Mouse (Mus musculus): Measurements from ENCODE around the gene Copb2.
A peak's percentile ranks its signal among the peaks of the same experiment; 100 is the strongest.

Copb2 gene

DNA sequence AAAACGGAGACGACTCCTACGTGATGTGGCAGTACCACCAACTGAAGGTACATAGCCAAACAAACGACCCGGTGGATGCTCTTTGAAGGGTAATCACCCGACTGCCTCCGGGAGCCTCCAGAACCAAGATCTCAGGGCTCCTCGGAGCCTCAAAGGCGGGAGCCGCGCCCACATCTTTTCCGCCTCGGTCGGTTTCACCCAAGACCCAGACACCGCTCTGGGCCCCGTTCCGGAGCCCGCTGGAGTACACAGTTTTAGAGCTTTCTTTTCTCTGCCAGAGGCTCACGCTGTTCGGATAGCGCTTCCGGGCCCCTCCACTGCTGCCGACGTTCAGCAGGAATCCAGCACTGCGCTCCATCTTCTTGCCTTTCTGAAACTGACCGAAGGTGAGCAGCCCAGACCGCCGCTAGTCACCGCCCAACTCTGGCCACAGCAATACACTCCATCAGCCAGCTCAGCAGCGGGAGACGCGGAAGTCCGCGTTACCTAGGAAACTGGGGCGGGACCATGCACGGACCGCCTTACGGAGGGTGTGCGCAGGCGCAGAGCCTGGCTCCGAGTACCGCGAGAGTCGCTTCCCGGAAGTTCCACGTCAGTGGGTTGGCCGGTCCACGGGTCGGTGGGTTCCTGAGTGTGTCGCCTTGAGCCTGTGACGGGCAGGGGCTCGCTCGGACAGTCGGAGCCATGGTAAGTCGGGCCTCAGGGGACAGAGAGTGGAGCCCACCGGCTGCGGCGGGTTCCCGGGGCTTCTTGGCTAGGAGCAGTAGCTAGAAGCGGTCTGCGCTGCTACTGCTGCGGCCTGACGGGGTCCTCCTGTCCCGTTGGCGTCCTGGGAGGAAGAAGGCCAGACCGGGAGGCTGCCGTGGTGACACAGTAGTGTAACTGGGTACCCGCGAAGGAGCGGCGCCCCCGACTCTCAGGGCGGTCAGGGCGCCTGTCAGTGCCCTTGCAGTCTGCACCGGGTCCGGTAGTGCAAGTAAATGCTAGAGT is at the start of gene Copb2:
Gene Copb2, plus strand, starts transcription at position 585 of the 990 bp plus-strand sequence.
- peak; percentile 97 for DNase-seq (ENCODE audit: low read depth, low spot score)

DNA sequence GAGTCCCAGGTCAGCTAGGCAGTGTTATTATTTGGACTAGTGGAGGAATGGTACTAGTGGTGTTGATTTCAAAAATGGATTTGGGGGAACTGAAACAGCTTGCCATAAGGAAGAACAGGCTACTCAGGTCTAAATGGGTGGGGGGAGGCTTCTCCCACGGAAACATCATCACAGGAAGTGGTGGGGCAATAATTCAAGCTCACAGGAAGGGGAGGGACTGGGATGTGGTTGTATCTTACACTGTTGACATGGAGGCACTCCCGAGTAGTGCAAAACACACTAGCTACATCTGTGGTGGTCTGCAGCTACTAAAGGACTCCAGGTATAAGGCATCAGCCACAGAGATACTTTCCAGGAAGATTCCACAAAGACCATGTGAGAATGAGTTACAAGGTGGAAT is 39.6 kb upstream of the Copb2 start:
- DNase-seq (ENCODE audit: low read depth, low spot score): no peak

DNA sequence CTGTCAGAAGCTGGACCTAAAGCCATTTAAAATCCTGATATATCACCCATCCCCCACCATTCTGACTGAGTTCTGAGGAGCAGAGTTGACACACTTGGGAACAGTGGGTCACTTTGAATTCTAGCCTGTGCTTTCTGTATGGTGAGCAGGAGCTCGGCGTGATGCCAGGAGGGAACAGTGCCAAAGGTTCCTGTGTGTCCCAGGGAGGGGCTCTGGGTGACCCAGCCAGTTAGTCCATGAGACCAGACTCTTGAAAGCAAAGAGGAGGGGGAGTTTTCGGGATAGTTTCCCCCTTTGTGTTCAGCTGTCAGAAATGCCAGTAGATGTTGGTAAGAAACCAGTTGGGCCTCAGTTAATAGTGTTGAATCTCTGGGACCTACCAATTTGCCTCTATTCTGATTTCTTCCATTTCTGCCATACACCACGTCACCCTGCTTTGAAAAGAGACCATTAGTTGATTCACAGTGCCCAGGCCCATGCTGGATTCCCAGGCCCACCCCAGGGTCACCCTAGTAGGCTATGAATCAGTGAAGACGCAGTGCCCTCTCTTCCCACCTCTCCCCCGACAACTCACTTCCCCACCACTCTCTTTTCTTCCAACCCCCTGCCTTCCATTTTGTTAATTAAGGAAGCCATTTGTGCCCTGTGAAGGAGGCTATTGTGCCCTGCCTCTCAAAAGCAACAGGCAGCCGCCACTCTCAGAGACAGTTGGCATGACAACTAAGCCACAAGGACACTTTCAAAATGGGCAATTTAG is 38.6 kb upstream of the Copb2 start:
- DNase-seq (ENCODE audit: low read depth, low spot score): no peak

DNA sequence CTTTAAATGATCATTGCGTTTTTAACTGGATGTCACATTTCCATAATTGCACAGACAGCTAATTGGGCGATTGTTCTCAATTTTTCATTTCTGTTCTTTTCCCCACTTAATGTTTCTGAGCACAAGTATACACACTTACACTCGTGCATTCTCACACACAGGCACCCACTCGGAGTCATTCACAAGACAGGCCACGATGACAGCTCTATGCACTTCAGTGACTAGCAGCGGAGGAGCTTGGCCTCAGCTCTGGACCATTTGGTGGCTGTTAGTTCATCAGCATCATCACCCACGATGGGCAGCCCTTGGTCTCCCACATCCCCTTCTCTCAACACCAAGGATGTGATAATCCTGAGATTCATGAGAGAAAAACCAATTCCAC is 38.0 kb upstream of the Copb2 start:
- no peak for DNase-seq (ENCODE audit: low read depth, low spot score)

DNA sequence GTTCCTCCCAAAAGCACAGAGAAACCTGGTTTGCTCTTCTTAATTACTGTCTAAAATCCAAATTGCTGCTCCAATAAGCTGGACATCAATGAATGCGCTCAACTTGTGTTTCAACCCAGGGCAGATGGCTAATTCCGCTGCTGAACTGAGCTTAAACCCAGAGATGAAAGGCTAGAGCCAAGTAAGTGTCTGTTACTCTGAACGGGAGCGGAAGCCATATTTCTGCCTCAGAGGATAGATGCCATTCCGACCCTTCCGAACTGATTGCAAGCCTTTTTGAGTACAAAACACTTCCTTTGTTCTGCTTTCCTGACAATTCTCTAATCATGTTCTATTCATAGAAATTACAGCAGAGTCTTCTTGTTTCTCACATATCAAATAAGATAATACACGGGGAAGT is 36.3 kb upstream of the Copb2 start:
- DNase-seq (ENCODE audit: low read depth, low spot score): no peak

DNA sequence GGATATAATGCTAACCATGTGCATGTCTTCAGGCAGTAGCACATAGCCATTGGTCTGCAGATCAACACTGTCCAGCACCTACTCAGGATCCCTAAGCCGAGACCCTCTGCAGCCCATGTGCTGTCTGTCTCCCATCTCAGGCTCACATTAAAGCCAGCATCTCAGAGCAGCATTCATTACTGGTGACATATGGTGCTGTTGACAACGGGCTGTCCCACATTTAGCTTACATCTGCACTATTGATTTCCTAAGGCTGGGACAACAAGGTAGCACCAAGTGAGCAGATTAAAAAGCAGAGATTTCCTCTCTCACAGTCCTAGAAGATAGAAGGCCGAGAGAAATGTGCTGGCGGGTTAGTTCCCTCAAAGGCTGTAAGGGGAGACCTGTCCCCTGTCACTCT is 33.7 kb upstream of the Copb2 start:
- DNase-seq (ENCODE audit: low read depth, low spot score): no peak

DNA sequence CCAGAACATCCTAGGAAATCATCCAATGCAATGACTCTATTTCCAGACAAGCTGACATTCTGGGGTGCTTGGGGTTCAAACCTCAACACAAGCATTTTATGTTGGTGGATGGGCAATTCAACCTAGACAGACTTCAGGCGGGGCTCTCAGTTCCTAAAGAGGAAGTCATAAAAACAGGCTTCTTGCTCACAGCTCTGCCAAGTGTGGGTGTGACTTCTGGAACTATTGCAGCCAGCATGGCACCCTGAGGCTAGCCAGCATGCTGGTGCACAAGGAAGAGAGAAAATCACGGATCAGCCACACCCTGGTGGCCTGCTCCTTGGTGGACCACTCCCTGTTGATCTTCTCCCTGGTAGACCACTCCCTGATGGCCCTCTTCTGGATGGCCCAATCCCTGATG is 32.5 kb upstream of the Copb2 start:
- DNase-seq (ENCODE audit: low read depth, low spot score): no peak

DNA sequence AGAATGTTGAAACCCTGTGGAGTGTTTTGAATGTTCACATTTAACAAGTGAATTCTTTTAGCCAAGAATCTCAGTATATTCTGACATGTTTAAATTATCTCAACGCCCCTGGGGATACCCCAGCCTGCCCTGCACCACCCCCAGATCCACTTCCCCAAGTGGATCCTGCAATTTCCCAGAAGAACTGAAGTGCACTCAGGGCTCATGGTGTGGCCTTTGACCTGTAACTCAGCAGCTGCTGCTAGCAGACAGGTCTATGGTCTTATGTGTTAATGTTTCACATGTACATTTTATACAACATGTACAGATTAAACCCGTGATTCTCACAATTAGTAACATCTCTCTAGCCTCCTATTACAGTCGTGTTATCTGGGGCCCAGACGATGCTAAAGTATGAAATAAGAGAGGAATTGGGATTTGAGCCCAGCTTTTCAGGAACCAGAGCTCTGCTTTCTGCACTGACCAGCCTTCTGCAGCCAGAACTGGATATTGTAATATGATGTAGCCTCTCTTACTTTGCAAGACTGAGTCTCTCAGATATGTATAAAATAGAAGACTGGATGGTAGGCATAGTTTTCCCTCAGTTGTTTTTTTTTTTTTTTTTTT is 28.7 kb upstream of the Copb2 start:
- no peak for DNase-seq (ENCODE audit: low read depth, low spot score)

DNA sequence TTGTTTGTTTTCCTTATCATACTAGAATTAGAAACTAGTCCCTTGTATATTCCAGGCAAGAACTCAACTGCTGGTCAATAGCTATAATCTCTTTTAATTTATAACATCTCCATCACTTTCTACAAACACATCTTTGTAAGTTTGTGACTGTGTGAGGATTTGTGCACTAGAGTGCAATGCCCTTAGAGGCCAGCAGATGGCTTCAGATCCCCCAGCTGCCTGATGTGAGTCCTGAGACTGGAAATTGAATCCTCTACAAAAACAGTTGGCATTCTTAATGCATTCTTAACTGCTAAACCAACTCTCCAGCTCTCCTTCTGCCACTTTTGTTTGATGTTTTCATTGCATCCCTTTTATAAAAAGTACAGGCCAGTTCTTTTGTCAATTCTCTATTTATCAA is 27.8 kb upstream of the Copb2 start:
- DNase-seq (ENCODE audit: low read depth, low spot score): peak; percentile 22

DNA sequence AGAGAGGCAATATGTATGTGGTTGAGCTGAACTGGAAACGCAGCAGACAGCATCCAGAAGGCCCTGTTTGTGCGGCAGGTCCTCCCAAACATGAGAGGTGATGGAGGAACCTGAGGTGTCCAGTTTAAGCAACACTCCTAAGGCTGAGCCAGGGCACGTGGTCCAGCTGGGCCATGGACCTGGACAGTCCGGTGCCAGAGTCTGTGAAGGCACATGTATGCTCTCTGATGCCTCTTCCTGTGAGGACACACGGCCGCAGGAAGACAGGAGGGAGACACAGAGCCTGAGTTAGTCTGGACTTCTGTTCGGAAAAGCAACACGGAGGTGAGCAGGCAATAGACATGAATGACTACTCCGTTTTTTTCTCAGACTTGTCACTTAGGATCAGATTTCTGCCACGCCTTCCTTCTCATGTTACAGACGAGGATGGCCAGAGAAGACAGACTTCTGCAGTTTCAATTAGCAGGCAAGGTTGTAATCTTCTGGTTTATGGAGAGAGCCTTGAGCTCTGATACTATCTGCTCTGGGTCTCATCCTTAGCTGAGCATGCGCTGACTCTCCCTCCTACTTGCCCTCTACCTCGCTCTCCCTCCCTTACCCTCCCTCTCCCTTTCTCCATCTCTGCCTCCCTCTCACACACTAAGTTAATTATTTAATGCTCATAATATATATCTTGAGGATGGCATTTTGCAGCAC is 25.4 kb upstream of the Copb2 start:
- DNase-seq (ENCODE audit: low read depth, low spot score): no peak

DNA sequence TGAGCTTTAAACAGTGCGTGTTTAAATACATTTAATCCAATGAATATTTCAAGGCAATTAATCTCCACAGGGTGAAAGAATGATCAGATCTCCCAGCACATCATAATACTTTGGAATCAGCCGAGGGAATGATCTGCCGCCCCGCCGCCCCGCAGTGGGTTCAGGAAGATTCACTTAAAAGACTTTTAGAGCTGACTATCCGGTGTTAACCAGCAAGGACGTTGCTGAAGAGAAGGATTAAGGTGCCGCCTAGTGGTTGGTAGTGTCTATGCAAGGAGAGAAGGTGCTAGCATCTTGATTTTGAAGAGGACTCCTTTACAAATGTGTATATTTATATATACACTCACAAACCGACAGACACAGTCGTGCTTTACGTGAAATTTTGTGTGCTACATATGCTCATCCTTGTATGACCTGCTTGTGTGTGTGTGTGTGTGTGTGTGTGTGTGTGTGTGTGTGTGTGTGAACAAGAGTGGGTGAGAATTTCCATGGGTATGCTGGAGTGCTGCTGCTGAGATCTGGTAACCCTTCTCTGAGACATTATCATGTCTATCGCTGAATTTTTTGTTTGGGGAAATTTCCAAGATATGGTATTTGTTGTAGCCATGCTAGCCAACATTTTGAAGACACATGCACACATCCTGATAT is 24.7 kb upstream of the Copb2 start:
- DNase-seq (ENCODE audit: low read depth, low spot score): peak; percentile 60

DNA sequence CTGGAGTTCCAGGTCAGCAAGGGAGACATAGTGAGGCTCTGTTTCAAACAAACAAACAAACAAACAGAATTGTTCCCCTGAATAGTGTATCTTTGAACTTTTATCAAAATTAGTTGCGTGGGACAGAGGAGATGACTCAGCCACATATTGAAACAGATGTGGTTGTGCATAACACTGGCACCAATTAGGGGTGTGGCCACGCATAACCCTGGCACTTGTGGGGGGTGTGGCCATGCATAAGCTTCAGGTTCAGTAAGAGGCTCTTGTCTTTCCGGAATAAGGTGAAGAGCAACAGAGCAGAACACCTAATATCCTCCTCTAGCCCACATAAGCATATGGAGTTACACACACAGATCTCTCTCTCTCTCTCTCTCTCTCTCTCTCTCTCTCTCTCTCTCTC is 19.5 kb upstream of the Copb2 start:
- peak; percentile 24 for DNase-seq (ENCODE audit: low read depth, low spot score)

DNA sequence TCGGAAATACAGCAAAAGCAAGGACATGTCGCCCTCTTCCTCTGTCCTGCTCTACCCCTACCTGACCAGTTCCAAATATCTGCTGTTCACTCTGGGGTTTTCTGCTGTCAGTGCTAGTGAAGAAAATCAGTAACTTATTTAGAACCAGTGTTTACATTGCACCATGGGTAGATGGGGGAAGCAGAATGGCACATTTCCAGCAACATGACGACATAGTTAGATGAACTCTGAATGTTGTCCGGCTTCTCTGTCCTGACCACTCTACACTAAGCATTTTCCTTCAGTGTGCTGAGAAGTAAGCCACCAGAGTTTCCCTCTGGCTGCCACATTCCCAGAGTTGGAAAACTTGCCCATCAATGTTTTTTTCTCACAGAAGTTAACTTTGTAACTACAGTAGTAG is 20.3 kb downstream of the Copb2 start:
- no peak for DNase-seq (ENCODE audit: low read depth, low spot score)

DNA sequence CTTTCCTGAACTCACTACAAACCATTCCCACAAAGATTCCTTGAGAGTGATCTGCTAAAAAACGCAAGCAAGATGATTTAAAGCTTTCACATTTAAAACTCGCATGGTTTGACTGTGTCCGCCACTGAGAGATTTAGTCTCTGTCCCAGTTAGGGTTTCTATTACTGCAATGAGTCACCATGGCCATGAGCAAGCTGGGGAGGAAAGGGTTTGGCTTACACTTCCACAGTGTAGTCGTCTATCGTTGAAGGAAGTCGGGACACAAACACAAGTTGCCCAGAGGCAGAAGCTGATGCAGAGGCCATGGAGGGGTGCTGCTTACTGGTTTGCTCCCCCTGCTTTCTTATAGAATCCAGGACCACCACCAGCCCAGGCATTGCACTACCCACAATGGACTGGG is 36.6 kb downstream of the Copb2 start:
- DNase-seq (ENCODE audit: low read depth, low spot score): no peak

DNA sequence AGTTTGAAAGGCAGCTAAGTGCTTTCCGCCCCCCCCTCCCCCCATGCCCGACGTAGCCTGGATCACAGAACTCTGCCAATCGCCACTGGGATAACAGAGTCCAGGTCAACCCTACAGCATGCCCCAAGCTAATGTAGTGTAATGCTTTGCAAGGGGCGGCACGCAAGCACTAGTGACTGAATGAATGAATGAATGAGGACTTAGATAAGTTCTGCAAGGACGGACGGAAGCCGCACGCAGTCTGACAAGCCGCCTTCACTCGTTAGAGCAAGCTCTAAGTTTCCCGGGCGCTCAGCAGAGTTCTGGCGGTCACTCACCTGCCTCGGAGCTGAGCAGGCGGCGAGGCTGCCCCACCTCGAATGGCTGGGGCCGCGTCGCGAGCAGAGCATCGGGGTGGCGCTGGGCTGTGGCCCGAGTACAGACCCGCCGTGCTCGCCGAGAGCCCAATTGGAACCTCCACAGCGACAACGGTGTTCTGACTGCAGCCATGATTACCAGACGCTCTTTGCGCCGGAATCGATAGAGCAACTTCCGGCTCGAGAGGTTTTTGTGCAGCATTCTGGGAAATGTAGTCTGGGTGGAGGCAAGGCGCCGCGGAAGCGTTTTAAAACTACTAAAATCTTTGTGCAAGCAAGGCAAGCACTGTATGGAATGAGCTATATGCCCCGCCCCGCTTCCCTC is 37.8 kb downstream of the Copb2 start, which contains the start of gene Mrps22:
Gene Mrps22, minus strand, starts transcription at position 505 of the 681 bp plus-strand sequence.
- DNase-seq (ENCODE audit: low read depth, low spot score): peak; percentile 90

DNA sequence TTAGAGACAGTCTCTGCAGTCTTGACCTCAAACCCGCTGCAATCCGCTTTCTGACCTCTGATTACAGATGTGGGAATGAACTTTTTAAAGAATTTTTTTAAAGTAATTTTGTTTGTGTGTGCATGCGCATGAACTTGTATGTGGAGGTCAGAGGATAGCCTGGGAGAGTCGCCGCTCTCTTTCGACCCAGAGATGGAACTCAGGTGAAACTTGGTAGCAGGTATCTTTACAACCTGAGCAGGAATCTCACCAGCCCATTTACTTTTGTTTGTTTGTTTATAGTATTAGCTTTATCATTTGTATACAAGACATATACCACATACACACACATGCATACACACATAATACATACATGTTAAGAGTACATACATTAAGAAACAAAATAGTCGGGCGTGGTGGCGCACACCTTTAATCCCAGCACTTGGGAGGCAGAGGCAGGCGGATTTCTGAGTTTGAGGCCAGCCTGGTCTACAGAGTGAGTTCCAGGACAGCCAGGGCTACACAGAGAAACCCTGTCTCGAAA is 38.4 kb downstream of the Copb2 start:
- no peak for DNase-seq (ENCODE audit: low read depth, low spot score)

DNA sequence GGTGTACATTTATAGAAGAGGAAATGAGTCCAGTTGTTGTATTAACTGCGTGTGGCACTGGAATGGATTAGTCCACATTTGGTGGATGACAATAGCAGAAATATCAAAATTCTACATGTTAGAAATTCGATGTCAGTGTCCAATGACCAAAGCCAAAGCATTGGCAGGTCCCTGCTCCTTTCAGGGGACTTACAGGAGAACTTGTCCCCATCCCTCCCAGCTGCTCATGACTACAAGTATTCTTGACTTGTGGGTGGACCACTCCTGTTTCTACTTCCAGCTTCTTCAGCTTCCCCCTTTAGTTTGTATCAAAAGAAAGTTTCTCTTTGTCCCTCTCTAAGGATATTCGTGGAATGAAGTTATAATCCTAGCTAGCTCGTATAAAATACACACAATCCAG is 41.4 kb downstream of the Copb2 start:
- DNase-seq (ENCODE audit: low read depth, low spot score): no peak

DNA sequence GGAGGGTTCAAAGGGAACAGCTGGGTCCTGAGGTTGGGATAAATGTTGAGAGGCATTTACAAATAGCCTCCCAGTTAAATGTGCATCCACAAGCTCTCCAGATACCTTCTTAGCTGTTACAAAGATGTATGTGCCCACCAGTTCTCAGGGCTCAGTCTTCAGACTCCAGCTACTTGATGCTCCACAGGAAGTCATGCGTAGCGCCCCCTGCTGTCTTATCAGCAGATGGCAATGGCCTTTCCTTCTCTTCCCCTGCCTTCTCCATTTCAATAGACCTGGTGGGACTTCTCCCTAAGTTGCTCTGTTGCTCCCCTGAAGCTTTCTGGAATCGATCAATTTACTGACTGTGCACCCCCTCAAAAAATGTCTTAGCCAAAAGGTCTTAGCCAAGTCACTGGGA is 65.0 kb downstream of the Copb2 start:
- DNase-seq (ENCODE audit: low read depth, low spot score): peak; percentile 43

DNA sequence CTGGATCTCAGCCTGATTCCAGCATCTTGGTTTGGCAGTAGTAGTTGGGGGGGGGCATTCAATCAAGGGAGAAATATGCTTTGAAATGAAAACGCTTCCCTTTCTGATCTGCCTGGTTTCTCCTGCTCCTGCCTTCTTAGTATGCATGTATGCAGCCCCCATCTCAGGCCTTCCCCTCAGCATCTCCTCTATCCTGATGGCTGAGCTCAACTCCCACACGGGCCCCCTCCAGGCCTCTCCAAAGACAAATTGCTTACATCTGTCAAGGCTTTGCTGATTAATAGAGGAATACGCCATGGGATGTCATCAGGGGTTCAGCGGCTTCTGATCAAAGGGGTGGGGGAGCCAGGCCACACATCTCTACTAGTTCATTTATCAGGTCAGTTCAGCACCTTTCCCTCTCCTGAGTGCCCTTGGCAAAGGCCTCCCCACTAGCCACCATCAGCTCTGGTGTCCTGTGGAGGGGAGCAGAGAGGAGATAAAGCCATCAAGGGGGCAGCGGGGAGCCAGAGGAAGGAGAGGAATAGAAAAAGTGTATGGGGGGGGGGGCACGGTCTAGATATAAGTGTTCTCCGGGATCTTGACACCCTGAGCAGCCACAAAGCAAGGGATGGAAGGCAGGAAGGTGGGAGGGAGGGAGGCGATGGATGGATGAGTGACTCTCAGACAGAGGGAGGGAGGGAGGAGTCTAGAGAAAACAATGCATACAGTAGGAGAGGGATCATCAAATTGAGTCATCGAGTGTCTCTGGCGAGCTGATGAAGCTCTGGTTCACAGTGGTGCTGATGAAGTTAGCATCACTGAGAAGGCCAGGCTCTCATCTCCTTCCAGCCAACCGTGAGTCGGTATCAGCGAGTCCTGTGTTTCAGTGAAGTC is 70.0 kb downstream of the Copb2 start:
- DNase-seq (ENCODE audit: low read depth, low spot score): no peak
